Mouse (Mus musculus): ENCODE data around the gene Prkce. TPM values are rescaled to one million over a fixed set of nuclear protein-coding genes. Genes with fewer than 3 reads are reported as not detected.

Gene Prkce
- polyA plus RNA-seq, 1 experiment from 2014 or later = 11.8 TPM

- no peak overlapping the region for H3K4me3 ChIP-seq (replicated peaks)
- 89% methylated on average over 3 of the region's 3 CpGs for WGBS
- H3K4me2 ChIP-seq (replicated peaks) = no peak overlapping the region
- H3K9ac ChIP-seq (replicated peaks) = no peak overlapping the region
- no peak overlapping the region for H3K27ac ChIP-seq
- H3K9me3 ChIP-seq = no peaks in the 10 kb centered on the region
- H3K4me1 ChIP-seq (replicated peaks) = peaks cover 8% of the 10 kb centered on the region; the same call in 1 of the 2 replicates
- H3K27me3 ChIP-seq = no peaks in the 10 kb centered on the region
- no peaks in the 10 kb centered on the region for H3K36me3 ChIP-seq
- ATAC-seq = no peak
These were observed 340.6 kb downstream of the Prkce start for GRCm38 (mm10) chr17:86508212-86508490.

GRCm38 (mm10) chr17:86509871-86510270, 342.3 kb downstream of the Prkce start:
- peaks cover 8% of the 10 kb centered on the region; the same call in 1 of the 2 replicates for H3K4me1 ChIP-seq (replicated peaks)
- H3K36me3 ChIP-seq = no peaks in the 10 kb centered on the region
- H3K4me2 ChIP-seq (replicated peaks) = no peak overlapping the region
- WGBS = 81% methylated on average over 5 of the region's 5 CpGs
- no peak for ATAC-seq
- H3K27ac ChIP-seq = no peak overlapping the region
- no peak overlapping the region for H3K9ac ChIP-seq (replicated peaks)
- H3K4me3 ChIP-seq (replicated peaks) = no peak overlapping the region
- H3K27me3 ChIP-seq = no peaks in the 10 kb centered on the region
- H3K9me3 ChIP-seq = no peaks in the 10 kb centered on the region

GRCm38 (mm10) chr17:86514974-86515620, 347.5 kb downstream of the Prkce start:
- Histone ChIP-seq H3K27ac (no peak overlapping the region), H3K4me1 (replicated peaks) (no peaks in the 10 kb centered on the region), H3K36me3 (no peaks in the 10 kb centered on the region), H3K4me2 (replicated peaks) (no peak overlapping the region), H3K4me3 (replicated peaks) (no peak overlapping the region), H3K9me3 (no peaks in the 10 kb centered on the region), H3K9ac (replicated peaks) (no peak overlapping the region), H3K27me3 (no peaks in the 10 kb centered on the region)
- ATAC-seq = no peak
- 86% methylated on average over 13 of the region's 13 CpGs for WGBS

GRCm38 (mm10) chr17:86516630-86517029, 349.0 kb downstream of the Prkce start:
- Histone ChIP-seq H3K36me3 (no peaks in the 10 kb centered on the region), H3K4me2 (replicated peaks) (no peak overlapping the region), H3K9ac (replicated peaks) (no peak overlapping the region), H3K27me3 (no peaks in the 10 kb centered on the region), H3K4me1 (replicated peaks) (no peaks in the 10 kb centered on the region), H3K27ac (no peak overlapping the region), H3K9me3 (no peaks in the 10 kb centered on the region), H3K4me3 (replicated peaks) (no peak overlapping the region)
- no peak for ATAC-seq
- 91% methylated on average over 5 of the region's 5 CpGs for WGBS

GRCm38 (mm10) chr17:86518604-86519003, 351.0 kb downstream of the Prkce start:
- no peak for ATAC-seq
- Histone ChIP-seq H3K36me3 (no peaks in the 10 kb centered on the region), H3K4me3 (replicated peaks) (no peak overlapping the region), H3K9ac (replicated peaks) (no peak overlapping the region), H3K4me1 (replicated peaks) (no peaks in the 10 kb centered on the region), H3K9me3 (no peaks in the 10 kb centered on the region), H3K27ac (no peak overlapping the region), H3K27me3 (no peaks in the 10 kb centered on the region), H3K4me2 (replicated peaks) (no peak overlapping the region)
- 89% methylated on average over 7 of the region's 7 CpGs for WGBS

- Histone ChIP-seq H3K9me3 (no peaks in the 10 kb centered on the region), H3K36me3 (no peaks in the 10 kb centered on the region), H3K4me1 (replicated peaks) (no peaks in the 10 kb centered on the region), H3K4me2 (replicated peaks) (no peak overlapping the region), H3K27me3 (no peaks in the 10 kb centered on the region), H3K27ac (no peak overlapping the region), H3K4me3 (replicated peaks) (no peak overlapping the region), H3K9ac (replicated peaks) (no peak overlapping the region)
- no peak for ATAC-seq
- 87% methylated on average over 11 of the region's 11 CpGs for whole genome bisulfite sequencing
These were observed 353.7 kb downstream of the Prkce start for GRCm38 (mm10) chr17:86521252-86521651.

DNA sequence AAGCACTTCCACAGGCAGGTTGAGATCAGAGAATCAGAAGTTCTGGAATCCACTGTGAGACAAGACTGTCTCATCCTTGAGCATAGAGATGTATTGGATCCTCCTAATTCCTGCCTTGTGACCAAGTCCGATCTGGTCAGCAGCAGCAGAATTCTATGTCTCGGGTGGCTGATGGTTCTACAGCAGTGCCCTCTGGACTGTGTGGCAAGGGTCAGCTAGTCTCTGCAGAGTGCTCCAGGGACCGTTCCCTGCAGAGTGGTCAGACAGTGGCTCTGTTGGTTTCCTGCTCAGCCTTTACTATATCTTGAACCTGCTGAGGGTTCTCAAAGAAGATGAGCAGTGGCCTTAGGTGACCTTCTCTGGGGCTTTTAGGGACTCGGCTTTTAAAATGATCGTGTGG, 355.1 kb downstream of the Prkce start:
- no peak overlapping the region for H3K27ac ChIP-seq
- H3K36me3 ChIP-seq = no peaks in the 10 kb centered on the region
- no peak for ATAC-seq
- H3K4me1 ChIP-seq (replicated peaks) = no peaks in the 10 kb centered on the region
- H3K4me3 ChIP-seq (replicated peaks) = no peak overlapping the region
- no peak overlapping the region for H3K4me2 ChIP-seq (replicated peaks)
- H3K9me3 ChIP-seq = no peaks in the 10 kb centered on the region
- H3K9ac ChIP-seq (replicated peaks) = no peak overlapping the region
- 93% methylated on average over 5 of the region's 5 CpGs for WGBS
- no peaks in the 10 kb centered on the region for H3K27me3 ChIP-seq

GRCm38 (mm10) chr17:86523374-86523773, 355.8 kb downstream of the Prkce start:
- H3K4me2 ChIP-seq (replicated peaks) = no peak overlapping the region
- no peak overlapping the region for H3K9ac ChIP-seq (replicated peaks)
- no peak overlapping the region for H3K4me3 ChIP-seq (replicated peaks)
- no peak for ATAC-seq
- H3K9me3 ChIP-seq = no peaks in the 10 kb centered on the region
- H3K36me3 ChIP-seq = no peaks in the 10 kb centered on the region
- H3K27ac ChIP-seq = no peak overlapping the region
- H3K27me3 ChIP-seq = no peaks in the 10 kb centered on the region
- 76% methylated on average over 3 of the region's 3 CpGs for WGBS
- no peaks in the 10 kb centered on the region for H3K4me1 ChIP-seq (replicated peaks)

- no peak for ATAC-seq
- Histone ChIP-seq H3K36me3 (no peaks in the 10 kb centered on the region), H3K4me2 (replicated peaks) (no peak overlapping the region), H3K4me1 (replicated peaks) (no peaks in the 10 kb centered on the region), H3K9ac (replicated peaks) (no peak overlapping the region), H3K9me3 (no peaks in the 10 kb centered on the region), H3K27me3 (no peaks in the 10 kb centered on the region), H3K4me3 (replicated peaks) (no peak overlapping the region), H3K27ac (no peak overlapping the region)
- 94% methylated on average over 10 of the region's 10 CpGs for WGBS
These were observed 356.3 kb downstream of the Prkce start for GRCm38 (mm10) chr17:86523843-86524242.

GRCm38 (mm10) chr17:86525075-86525474, 357.5 kb downstream of the Prkce start:
- no peak overlapping the region for H3K4me2 ChIP-seq (replicated peaks)
- H3K27ac ChIP-seq = no peak overlapping the region
- H3K36me3 ChIP-seq = no peaks in the 10 kb centered on the region
- H3K4me1 ChIP-seq (replicated peaks) = no peaks in the 10 kb centered on the region
- H3K9me3 ChIP-seq = no peaks in the 10 kb centered on the region
- H3K4me3 ChIP-seq (replicated peaks) = no peak overlapping the region
- 89% methylated on average over 2 of the region's 2 CpGs for WGBS
- H3K27me3 ChIP-seq = no peaks in the 10 kb centered on the region
- no peak overlapping the region for H3K9ac ChIP-seq (replicated peaks)
- ATAC-seq = no peak

DNA sequence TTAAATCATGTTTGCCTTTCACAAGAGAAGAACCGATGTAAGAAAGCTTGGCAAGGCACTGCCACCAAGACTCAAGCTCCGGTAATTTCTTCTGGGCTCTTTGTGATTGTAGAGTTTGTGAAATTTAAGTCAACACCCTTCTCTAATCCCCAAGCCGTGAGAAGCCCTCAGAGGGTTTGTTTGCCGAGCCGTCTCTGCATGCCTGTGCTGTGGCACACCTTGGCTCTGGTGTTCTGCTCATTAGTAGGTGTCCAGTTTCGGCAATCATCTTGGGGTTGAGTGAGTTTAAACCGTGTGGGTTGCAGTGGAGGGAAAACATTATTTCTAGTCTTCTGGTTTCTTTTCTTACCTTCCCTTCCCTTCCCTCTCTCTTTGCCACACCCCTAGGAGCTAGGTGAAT, 358.4 kb downstream of the Prkce start:
- no peak for ATAC-seq
- no peaks in the 10 kb centered on the region for H3K27me3 ChIP-seq
- 88% methylated on average over 7 of the region's 7 CpGs for WGBS
- H3K27ac ChIP-seq = no peak overlapping the region
- no peaks in the 10 kb centered on the region for H3K4me1 ChIP-seq (replicated peaks)
- H3K9ac ChIP-seq (replicated peaks) = no peak overlapping the region
- H3K4me2 ChIP-seq (replicated peaks) = no peak overlapping the region
- no peaks in the 10 kb centered on the region for H3K36me3 ChIP-seq
- no peaks in the 10 kb centered on the region for H3K9me3 ChIP-seq
- H3K4me3 ChIP-seq (replicated peaks) = no peak overlapping the region

GRCm38 (mm10) chr17:86527298-86527697, 359.7 kb downstream of the Prkce start:
- WGBS = 92% methylated on average over 5 of the region's 5 CpGs
- Histone ChIP-seq H3K9me3 (no peaks in the 10 kb centered on the region), H3K36me3 (no peaks in the 10 kb centered on the region), H3K9ac (replicated peaks) (no peak overlapping the region), H3K4me1 (replicated peaks) (no peaks in the 10 kb centered on the region), H3K4me3 (replicated peaks) (no peak overlapping the region), H3K4me2 (replicated peaks) (no peak overlapping the region), H3K27ac (no peak overlapping the region), H3K27me3 (no peaks in the 10 kb centered on the region)
- ATAC-seq = no peak

DNA sequence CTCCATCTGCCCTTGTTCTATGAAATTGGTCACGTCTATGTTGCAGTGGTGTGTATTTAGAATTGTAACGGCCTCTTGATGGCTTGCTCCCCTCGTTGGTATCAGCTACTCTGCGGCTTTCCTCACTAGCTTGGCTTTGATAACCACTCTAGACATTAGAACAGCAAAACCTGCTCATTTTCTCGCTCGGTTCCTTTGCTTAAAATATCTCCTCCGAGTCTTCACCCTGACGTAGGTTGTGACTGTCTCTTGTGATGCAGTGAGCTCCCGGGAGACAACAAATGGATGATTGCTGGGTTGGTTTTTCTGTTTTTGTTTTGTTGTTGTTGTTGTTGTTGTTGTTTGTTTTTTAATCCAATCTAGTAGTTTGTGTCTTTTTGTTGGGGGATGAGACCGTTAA, 361.4 kb downstream of the Prkce start:
- ATAC-seq = no peak
- H3K4me2 ChIP-seq (replicated peaks) = no peak overlapping the region
- no peak overlapping the region for H3K9ac ChIP-seq (replicated peaks)
- no peaks in the 10 kb centered on the region for H3K36me3 ChIP-seq
- 92% methylated on average over 10 of the region's 10 CpGs for WGBS
- no peak overlapping the region for H3K27ac ChIP-seq
- no peaks in the 10 kb centered on the region for H3K27me3 ChIP-seq
- peaks cover 6% of the 10 kb centered on the region; the same call in 1 of the 2 replicates for H3K4me1 ChIP-seq (replicated peaks)
- no peaks in the 10 kb centered on the region for H3K9me3 ChIP-seq
- H3K4me3 ChIP-seq (replicated peaks) = no peak overlapping the region
